Mouse (Mus musculus) E14TG2a.4 (cell line): ENCODE measurements at regions not wholly inside any gene's neighbourhood (a gene's known extent, or its start where the extent isn't known, plus 50 kb on each side); places are given as distances from the start of the nearest gene placed in this dataset.

Experiments used
- CTCF ChIP-seq: conservative IDR thresholded peaks from 2 replicates; pipeline ENCODE4 v1.5.1; 2014; ENCODE audit warnings: low read length
- NANOG ChIP-seq: IDR thresholded peaks from 2 replicates; pipeline ENCODE4 v1.6.1; 2014; ENCODE audit warnings: borderline replicate concordance, low read length, mixed read lengths

- TF ChIP-seq CTCF (no peak), NANOG (no peak)
Measured at GRCm38 (mm10) chr3:80263095-80263494, 378.8 kb downstream of the Fam198b start.
